Mouse (Mus musculus): Measurements from ENCODE around the gene Efna3. TPM values are rescaled to one million over a fixed set of nuclear protein-coding genes. Genes with fewer than 3 reads are reported as not detected.

Efna3 gene
- polyA plus RNA-seq, 1 experiment from 2014 or later: 4.0 TPM

DNA sequence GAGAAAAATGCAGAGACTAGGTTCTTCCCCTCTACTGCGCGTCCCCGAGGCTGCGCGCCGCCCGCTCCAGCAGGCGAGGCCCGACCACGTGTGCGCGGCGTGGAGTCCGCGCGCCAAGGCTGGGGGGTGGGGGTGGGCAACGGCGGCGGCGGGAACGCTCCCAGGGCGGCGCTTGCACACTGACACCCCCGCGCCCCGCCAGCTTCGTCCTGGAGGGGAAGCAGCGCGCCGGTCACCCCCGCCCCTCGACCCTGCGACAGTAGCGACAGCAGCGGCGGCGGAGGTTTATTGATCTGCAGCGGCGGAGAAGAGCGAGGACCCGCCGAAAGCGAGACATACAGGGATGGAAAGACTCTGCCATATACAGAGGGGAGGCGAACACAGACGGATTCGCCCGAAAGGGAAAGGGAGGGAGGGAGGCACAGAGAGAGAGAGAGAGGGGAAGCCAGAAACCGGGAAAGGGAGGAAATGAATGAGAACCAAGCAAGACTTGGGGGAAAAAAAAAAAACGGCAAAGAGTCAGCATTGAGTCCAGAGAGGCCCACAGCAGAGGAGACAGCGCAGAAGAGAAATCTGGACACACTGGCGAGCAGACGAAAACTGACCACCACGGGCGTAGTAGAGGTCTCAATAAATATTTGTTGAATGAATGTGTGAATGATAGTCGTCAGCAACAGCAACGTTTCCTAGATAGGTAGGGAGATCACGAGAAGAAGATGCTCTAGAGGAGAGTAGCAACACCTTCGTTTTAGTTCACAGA lies 3.0 kb downstream of the Efna3 start:
- WGBS: 5% methylated on average over 57 of the region's 58 CpGs
- H3K27ac ChIP-seq: peak overlapping the region; percentile 53

GRCm38 (mm10) chr3:89318971-89319590 lies 3.7 kb downstream of the Efna3 start:
- Histone ChIP-seq H3K27me3 (ENCODE audit: poor library complexity, severe bottlenecking) (peaks cover 86% of the 10 kb centered on the region), H3K4me3 (peak overlapping the region; percentile 70), H3K27ac (peak overlapping the region; percentile 53), H3K4me1 (peaks cover 86% of the 10 kb centered on the region), H3K9me3 (no peaks in the 10 kb centered on the region), H3K36me3 (replicated peaks) (no peaks in the 10 kb centered on the region)
- 10% methylated on average over 21 of the region's 21 CpGs for WGBS
- DNase-seq (ENCODE audit: extremely low spot score, low spot score): peak; percentile 34

More for the DNA sequence above, 3.0 kb downstream of the Efna3 start:
- H3K36me3 ChIP-seq (replicated peaks): no peaks in the 10 kb centered on the region
- H3K27me3 ChIP-seq (ENCODE audit: poor library complexity, severe bottlenecking): peaks cover 90% of the 10 kb centered on the region
- DNase-seq (ENCODE audit: extremely low spot score, low spot score): peak; percentile 48
- no peaks in the 10 kb centered on the region for H3K9me3 ChIP-seq
- peaks cover 81% of the 10 kb centered on the region for H3K4me1 ChIP-seq
- peak overlapping the region; percentile 70 for H3K4me3 ChIP-seq

GRCm38 (mm10) chr3:89318316-89318715 lies 4.4 kb downstream of the Efna3 start:
- Histone ChIP-seq H3K36me3 (replicated peaks) (no peaks in the 10 kb centered on the region), H3K27me3 (ENCODE audit: poor library complexity, severe bottlenecking) (peaks cover 81% of the 10 kb centered on the region), H3K9me3 (no peaks in the 10 kb centered on the region), H3K4me3 (no peak overlapping the region; the same call in 1 of the 2 replicates), H3K4me1 (peaks cover 86% of the 10 kb centered on the region), H3K27ac (no peak overlapping the region)
- 80% methylated on average over 8 of the region's 8 CpGs for WGBS
- no peak for DNase-seq (ENCODE audit: extremely low spot score, low spot score)

- Histone ChIP-seq H3K27me3 (ENCODE audit: poor library complexity, severe bottlenecking) (peaks cover 72% of the 10 kb centered on the region), H3K36me3 (replicated peaks) (no peaks in the 10 kb centered on the region), H3K27ac (0 out of 2 replicates have a peak overlapping the region, but pooled peaks have one; percentile 40), H3K9me3 (no peaks in the 10 kb centered on the region), H3K4me1 (peaks cover 75% of the 10 kb centered on the region), H3K4me3 (peak overlapping the region; percentile 54)
- 50% methylated on average over 6 of the region's 6 CpGs for WGBS
- peak; percentile 27 for DNase-seq (ENCODE audit: extremely low spot score, low spot score)
Observed at GRCm38 (mm10) chr3:89317246-89317645, 5.5 kb downstream of the Efna3 start.

- Histone ChIP-seq H3K9me3 (no peaks in the 10 kb centered on the region), H3K4me1 (peaks cover 71% of the 10 kb centered on the region), H3K4me3 (peak overlapping the region; percentile 54), H3K36me3 (replicated peaks) (no peaks in the 10 kb centered on the region), H3K27me3 (ENCODE audit: poor library complexity, severe bottlenecking) (peaks cover 68% of the 10 kb centered on the region), H3K27ac (0 out of 2 replicates have a peak overlapping the region, but pooled peaks have one; percentile 40)
- WGBS: 0% methylated on average over 4 of the region's 4 CpGs
- peak; percentile 85 for DNase-seq (ENCODE audit: extremely low spot score, low spot score)
Observed at GRCm38 (mm10) chr3:89316833-89317232, 5.9 kb downstream of the Efna3 start.

DNA sequence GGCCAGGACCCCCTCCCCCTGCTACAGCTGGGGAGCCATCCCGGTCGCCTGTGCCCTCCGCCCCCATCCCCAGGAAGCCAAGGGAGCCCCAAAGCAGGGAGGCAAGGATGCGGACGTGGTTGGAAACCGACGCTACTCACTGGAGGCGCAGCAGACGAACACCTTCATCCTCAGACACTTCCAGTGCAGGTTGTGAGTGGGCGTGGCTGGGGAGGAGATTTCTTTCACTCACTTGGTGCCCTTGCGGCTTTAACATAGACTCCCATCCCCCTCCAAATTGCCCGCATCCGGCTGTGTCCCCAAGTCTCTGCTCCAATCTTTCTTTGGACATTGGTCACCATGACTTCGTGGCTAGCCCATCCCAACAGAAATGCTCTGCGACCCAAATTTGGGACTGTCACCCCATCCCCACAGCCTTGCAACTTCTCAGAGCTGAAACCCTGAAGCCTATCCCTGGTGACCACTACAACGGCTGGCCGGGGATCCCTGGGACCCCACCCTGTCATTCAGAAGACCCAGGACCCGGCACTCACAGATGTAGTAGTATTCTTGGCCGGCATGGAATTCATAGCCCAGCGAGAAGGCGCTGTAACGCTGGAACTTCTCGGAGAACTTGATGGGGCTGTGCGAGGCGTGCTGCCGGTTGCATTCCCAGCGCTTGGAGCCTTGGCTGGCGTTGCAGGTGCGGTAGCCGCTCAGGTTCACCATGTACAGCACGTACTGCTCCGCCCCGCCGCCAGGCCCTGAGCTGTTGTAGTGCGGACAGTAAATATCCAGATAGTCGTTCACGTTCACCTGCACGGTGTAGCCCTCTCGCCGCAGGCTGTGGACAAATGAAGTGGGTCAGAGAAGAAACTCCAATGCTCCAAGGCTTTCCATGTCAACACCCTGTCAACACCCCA lies 6.6 kb downstream of the Efna3 start:
- H3K27me3 ChIP-seq (ENCODE audit: poor library complexity, severe bottlenecking): peaks cover 61% of the 10 kb centered on the region
- H3K36me3 ChIP-seq (replicated peaks): no peaks in the 10 kb centered on the region
- H3K4me1 ChIP-seq: peaks cover 65% of the 10 kb centered on the region
- WGBS: 6% methylated on average over 40 of the region's 40 CpGs
- H3K27ac ChIP-seq: peak overlapping the region; percentile 85
- peak; percentile 40 for DNase-seq (ENCODE audit: extremely low spot score, low spot score)
- peak overlapping the region; percentile 54 for H3K4me3 ChIP-seq
- no peaks in the 10 kb centered on the region for H3K9me3 ChIP-seq

DNA sequence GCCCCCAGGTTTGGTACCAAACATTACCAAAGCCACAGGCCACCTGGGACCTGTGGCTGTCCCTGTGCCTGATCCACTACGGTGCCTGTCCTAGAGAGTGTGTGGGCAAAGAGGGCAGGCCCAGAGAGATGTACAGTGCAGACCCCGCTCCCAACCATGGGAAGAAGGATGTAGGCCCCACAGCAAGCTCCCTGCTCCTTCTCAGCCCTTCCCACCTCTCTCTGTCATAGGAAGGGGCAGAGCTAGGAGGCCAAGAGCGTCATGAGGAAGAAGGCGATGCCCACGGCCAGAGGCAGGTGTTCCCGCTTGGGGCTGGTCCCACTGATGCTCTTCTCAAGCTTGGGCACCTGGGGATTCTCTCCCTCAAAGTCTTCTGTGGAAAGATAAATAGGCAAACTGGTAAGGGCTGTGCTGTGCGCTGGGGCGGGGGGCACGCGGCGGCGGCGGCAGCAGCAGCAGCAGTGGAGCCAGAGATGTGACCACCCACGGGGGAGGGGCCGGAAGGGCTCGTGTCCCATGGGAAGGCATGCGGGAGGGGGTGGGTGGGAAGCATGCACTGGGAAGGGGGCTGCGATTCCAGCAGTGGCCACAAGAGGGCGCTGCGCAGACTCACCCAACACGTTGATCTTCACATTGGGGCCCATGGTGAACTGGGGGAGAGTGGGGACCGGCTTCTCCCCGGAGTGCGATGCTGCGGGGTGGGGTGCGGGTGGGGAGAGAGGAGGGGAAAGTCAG lies 7.4 kb downstream of the Efna3 start:
- DNase-seq (ENCODE audit: extremely low spot score, low spot score): peak; percentile 88
- H3K4me3 ChIP-seq: peak overlapping the region; percentile 54
- 4% methylated on average over 26 of the region's 26 CpGs for whole genome bisulfite sequencing
- H3K36me3 ChIP-seq (replicated peaks): no peaks in the 10 kb centered on the region
- H3K4me1 ChIP-seq: peaks cover 56% of the 10 kb centered on the region
- H3K27ac ChIP-seq: peak overlapping the region; percentile 85
- no peaks in the 10 kb centered on the region for H3K9me3 ChIP-seq
- H3K27me3 ChIP-seq (ENCODE audit: poor library complexity, severe bottlenecking): peaks cover 53% of the 10 kb centered on the region

GRCm38 (mm10) chr3:89314791-89315190 lies 8.0 kb downstream of the Efna3 start:
- Histone ChIP-seq H3K27me3 (ENCODE audit: poor library complexity, severe bottlenecking) (peaks cover 47% of the 10 kb centered on the region), H3K4me1 (peaks cover 51% of the 10 kb centered on the region), H3K4me3 (peak overlapping the region; percentile 54), H3K9me3 (no peaks in the 10 kb centered on the region), H3K27ac (peak overlapping the region; percentile 85), H3K36me3 (replicated peaks) (no peaks in the 10 kb centered on the region)
- WGBS: 48% methylated on average over 2 of the region's 2 CpGs
- DNase-seq (ENCODE audit: extremely low spot score, low spot score): no peak

- 0 out of 2 replicates have a peak overlapping the region, but pooled peaks have one; percentile 85 for H3K27ac ChIP-seq
- peaks cover 46% of the 10 kb centered on the region for H3K4me1 ChIP-seq
- H3K9me3 ChIP-seq: no peaks in the 10 kb centered on the region
- H3K27me3 ChIP-seq (ENCODE audit: poor library complexity, severe bottlenecking): peaks cover 43% of the 10 kb centered on the region
- H3K4me3 ChIP-seq: no peak overlapping the region
- 79% methylated on average over 5 of the region's 5 CpGs for WGBS
- no peak for DNase-seq (ENCODE audit: extremely low spot score, low spot score)
- H3K36me3 ChIP-seq (replicated peaks): no peaks in the 10 kb centered on the region
Observed at GRCm38 (mm10) chr3:89314340-89314739, 8.4 kb downstream of the Efna3 start.

DNA sequence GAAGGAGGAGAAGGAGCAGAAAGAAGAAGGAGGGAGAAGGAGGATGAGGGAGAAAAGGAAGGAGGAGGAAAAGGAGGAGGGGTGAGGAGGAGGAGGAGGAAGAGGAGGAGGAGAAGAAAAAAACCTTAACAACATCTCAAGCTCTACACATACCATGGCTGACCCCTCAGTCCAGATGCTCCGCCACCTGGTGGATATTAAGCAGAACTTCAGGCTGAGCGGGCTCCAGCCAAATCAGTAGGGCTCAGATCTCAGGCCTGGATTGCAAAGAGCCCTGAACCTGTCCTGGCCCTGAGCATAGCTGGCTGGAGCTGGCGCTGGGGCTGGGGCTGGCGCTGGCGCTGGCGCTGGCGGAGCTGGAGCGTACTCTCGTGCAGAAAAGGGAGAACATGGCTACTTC lies 14.7 kb downstream of the Efna3 start:
- H3K27ac ChIP-seq: 0 out of 2 replicates have a peak overlapping the region, but pooled peaks have one; percentile 51
- no peaks in the 10 kb centered on the region for H3K9me3 ChIP-seq
- no peaks in the 10 kb centered on the region for H3K36me3 ChIP-seq (replicated peaks)
- 4% methylated on average over 9 of the region's 9 CpGs for WGBS
- peak; percentile 79 for DNase-seq (ENCODE audit: extremely low spot score, low spot score)
- H3K27me3 ChIP-seq (ENCODE audit: poor library complexity, severe bottlenecking): no peaks in the 10 kb centered on the region; the same call in 1 of the 2 replicates
- H3K4me1 ChIP-seq: peaks cover 39% of the 10 kb centered on the region
- peak overlapping the region; percentile 26; the same call in 1 of the 2 replicates for H3K4me3 ChIP-seq

GRCm38 (mm10) chr3:89305551-89306325 lies 17.0 kb downstream of the Efna3 start:
- peak overlapping the region; percentile 51; the same call in 1 of the 2 replicates for H3K27ac ChIP-seq
- peaks cover 4% of the 10 kb centered on the region; the same call in 1 of the 2 replicates for H3K27me3 ChIP-seq (ENCODE audit: poor library complexity, severe bottlenecking)
- H3K4me1 ChIP-seq: peaks cover 39% of the 10 kb centered on the region
- no peaks in the 10 kb centered on the region for H3K9me3 ChIP-seq
- no peak overlapping the region for H3K4me3 ChIP-seq
- DNase-seq (ENCODE audit: extremely low spot score, low spot score): no peak
- 72% methylated on average over 8 of the region's 8 CpGs for WGBS
- H3K36me3 ChIP-seq (replicated peaks): no peaks in the 10 kb centered on the region

Data from forebrain, embryonic 10.5 days (tissue).